Mouse (Mus musculus): ENCODE results near the gene Dennd4a. TPM values are rescaled to one million over a fixed set of nuclear protein-coding genes. Genes with fewer than 3 reads are reported as not detected.

The Dennd4a gene
- polyA plus RNA-seq, 1 experiment from 2014 or later: 5.2 TPM

GRCm38 (mm10) chr9:64788070-64788469 is 23.1 kb upstream of the Dennd4a start:
- WGBS: 94% methylated on average over 7 of the region's 7 CpGs

GRCm38 (mm10) chr9:64789341-64789761 is 21.8 kb upstream of the Dennd4a start:
- H3K27me3 ChIP-seq (ENCODE audit: insufficient read depth, low read length): no peaks in the 10 kb centered on the region
- 73% methylated on average over 13 of the region's 13 CpGs for WGBS
- no peaks in the 10 kb centered on the region for H3K9me3 ChIP-seq (ENCODE audit: low read length)
- no peak overlapping the region for H3K4me3 ChIP-seq (ENCODE audit: low read length)
- no peak overlapping the region for H3K9ac ChIP-seq (replicated peaks; ENCODE audit: low read length)
- H3K4me2 ChIP-seq (replicated peaks; ENCODE audit: low read depth, low read length): no peak overlapping the region
- ATAC-seq (ENCODE audit: low FRiP score, low TSS enrichment): no peak
- no peaks in the 10 kb centered on the region for H3K4me1 ChIP-seq (ENCODE audit: insufficient read depth, low read length)
- no peaks in the 10 kb centered on the region for H3K36me3 ChIP-seq (ENCODE audit: insufficient read depth, low read length)
- no peak overlapping the region for H3K27ac ChIP-seq (ENCODE audit: low read length)

More at GRCm38 (mm10) chr9:64788070-64788469, 23.1 kb upstream of the Dennd4a start:
- Histone ChIP-seq H3K36me3 (ENCODE audit: insufficient read depth, low read length) (no peaks in the 10 kb centered on the region), H3K27me3 (ENCODE audit: insufficient read depth, low read length) (no peaks in the 10 kb centered on the region), H3K27ac (ENCODE audit: low read length) (no peak overlapping the region), H3K4me1 (ENCODE audit: insufficient read depth, low read length) (no peaks in the 10 kb centered on the region), H3K9me3 (ENCODE audit: low read length) (no peaks in the 10 kb centered on the region), H3K9ac (replicated peaks; ENCODE audit: low read length) (no peak overlapping the region), H3K4me3 (ENCODE audit: low read length) (no peak overlapping the region), H3K4me2 (replicated peaks; ENCODE audit: low read depth, low read length) (no peak overlapping the region)
- ATAC-seq (ENCODE audit: low FRiP score, low TSS enrichment): no peak

GRCm38 (mm10) chr9:64789887-64790400 is 21.2 kb upstream of the Dennd4a start:
- Histone ChIP-seq H3K9me3 (ENCODE audit: low read length) (no peaks in the 10 kb centered on the region), H3K27me3 (ENCODE audit: insufficient read depth, low read length) (no peaks in the 10 kb centered on the region), H3K27ac (ENCODE audit: low read length) (no peak overlapping the region), H3K36me3 (ENCODE audit: insufficient read depth, low read length) (no peaks in the 10 kb centered on the region), H3K9ac (replicated peaks; ENCODE audit: low read length) (no peak overlapping the region), H3K4me1 (ENCODE audit: insufficient read depth, low read length) (no peaks in the 10 kb centered on the region), H3K4me2 (replicated peaks; ENCODE audit: low read depth, low read length) (no peak overlapping the region), H3K4me3 (ENCODE audit: low read length) (no peak overlapping the region)
- no peak for ATAC-seq (ENCODE audit: low FRiP score, low TSS enrichment)
- 75% methylated on average over 10 of the region's 10 CpGs for WGBS

GRCm38 (mm10) chr9:64790673-64791660 is 20.2 kb upstream of the Dennd4a start:
- Histone ChIP-seq H3K4me3 (ENCODE audit: low read length) (no peak overlapping the region), H3K27ac (ENCODE audit: low read length) (no peak overlapping the region), H3K36me3 (ENCODE audit: insufficient read depth, low read length) (no peaks in the 10 kb centered on the region), H3K4me1 (ENCODE audit: insufficient read depth, low read length) (no peaks in the 10 kb centered on the region), H3K9ac (replicated peaks; ENCODE audit: low read length) (no peak overlapping the region), H3K9me3 (ENCODE audit: low read length) (no peaks in the 10 kb centered on the region), H3K4me2 (replicated peaks; ENCODE audit: low read depth, low read length) (no peak overlapping the region), H3K27me3 (ENCODE audit: insufficient read depth, low read length) (no peaks in the 10 kb centered on the region)
- no peak for ATAC-seq (ENCODE audit: low FRiP score, low TSS enrichment)
- WGBS: 77% methylated on average over 7 of the region's 7 CpGs

GRCm38 (mm10) chr9:64791676-64792075 is 19.5 kb upstream of the Dennd4a start:
- ATAC-seq (ENCODE audit: low FRiP score, low TSS enrichment): no peak
- no peak overlapping the region for H3K27ac ChIP-seq (ENCODE audit: low read length)
- 46% methylated on average over 1 of the region's 1 CpGs for WGBS

GRCm38 (mm10) chr9:64792379-64793274 is 18.5 kb upstream of the Dennd4a start:
- no peak overlapping the region for H3K27ac ChIP-seq (ENCODE audit: low read length)
- no peak overlapping the region for H3K4me3 ChIP-seq (ENCODE audit: low read length)
- H3K36me3 ChIP-seq (ENCODE audit: insufficient read depth, low read length): no peaks in the 10 kb centered on the region
- no peaks in the 10 kb centered on the region for H3K27me3 ChIP-seq (ENCODE audit: insufficient read depth, low read length)
- no peak overlapping the region for H3K9ac ChIP-seq (replicated peaks; ENCODE audit: low read length)
- no peaks in the 10 kb centered on the region for H3K4me1 ChIP-seq (ENCODE audit: insufficient read depth, low read length)
- no peaks in the 10 kb centered on the region for H3K9me3 ChIP-seq (ENCODE audit: low read length)
- 82% methylated on average over 10 of the region's 10 CpGs for WGBS
- no peak for ATAC-seq (ENCODE audit: low FRiP score, low TSS enrichment)
- H3K4me2 ChIP-seq (replicated peaks; ENCODE audit: low read depth, low read length): no peak overlapping the region

More at GRCm38 (mm10) chr9:64791676-64792075, 19.5 kb upstream of the Dennd4a start:
- Histone ChIP-seq H3K9me3 (ENCODE audit: low read length) (no peaks in the 10 kb centered on the region), H3K4me2 (replicated peaks; ENCODE audit: low read depth, low read length) (no peak overlapping the region), H3K27me3 (ENCODE audit: insufficient read depth, low read length) (no peaks in the 10 kb centered on the region), H3K4me3 (ENCODE audit: low read length) (no peak overlapping the region), H3K9ac (replicated peaks; ENCODE audit: low read length) (no peak overlapping the region), H3K4me1 (ENCODE audit: insufficient read depth, low read length) (no peaks in the 10 kb centered on the region), H3K36me3 (ENCODE audit: insufficient read depth, low read length) (no peaks in the 10 kb centered on the region)

GRCm38 (mm10) chr9:64793275-64793590 is 17.9 kb upstream of the Dennd4a start:
- no peak for ATAC-seq (ENCODE audit: low FRiP score, low TSS enrichment)
- H3K9me3 ChIP-seq (ENCODE audit: low read length): no peaks in the 10 kb centered on the region
- no peaks in the 10 kb centered on the region for H3K36me3 ChIP-seq (ENCODE audit: insufficient read depth, low read length)
- no peak overlapping the region for H3K4me2 ChIP-seq (replicated peaks; ENCODE audit: low read depth, low read length)
- no peak overlapping the region for H3K4me3 ChIP-seq (ENCODE audit: low read length)
- no peaks in the 10 kb centered on the region for H3K4me1 ChIP-seq (ENCODE audit: insufficient read depth, low read length)
- no peaks in the 10 kb centered on the region for H3K27me3 ChIP-seq (ENCODE audit: insufficient read depth, low read length)
- no peak overlapping the region for H3K27ac ChIP-seq (ENCODE audit: low read length)
- no peak overlapping the region for H3K9ac ChIP-seq (replicated peaks; ENCODE audit: low read length)

- no peaks in the 10 kb centered on the region for H3K36me3 ChIP-seq (ENCODE audit: insufficient read depth, low read length)
- ATAC-seq (ENCODE audit: low FRiP score, low TSS enrichment): no peak
- H3K27ac ChIP-seq (ENCODE audit: low read length): no peak overlapping the region
- no peak overlapping the region for H3K4me3 ChIP-seq (ENCODE audit: low read length)
- no peak overlapping the region for H3K4me2 ChIP-seq (replicated peaks; ENCODE audit: low read depth, low read length)
- H3K4me1 ChIP-seq (ENCODE audit: insufficient read depth, low read length): no peaks in the 10 kb centered on the region
- WGBS: 65% methylated on average over 3 of the region's 3 CpGs
- H3K9ac ChIP-seq (replicated peaks; ENCODE audit: low read length): no peak overlapping the region
- H3K9me3 ChIP-seq (ENCODE audit: low read length): no peaks in the 10 kb centered on the region
- no peaks in the 10 kb centered on the region for H3K27me3 ChIP-seq (ENCODE audit: insufficient read depth, low read length)
These were observed 17.3 kb upstream of the Dennd4a start for GRCm38 (mm10) chr9:64793794-64794193.

GRCm38 (mm10) chr9:64794448-64795420 is 16.4 kb upstream of the Dennd4a start:
- H3K9ac ChIP-seq (replicated peaks; ENCODE audit: low read length): no peak overlapping the region
- H3K27ac ChIP-seq (ENCODE audit: low read length): no peak overlapping the region
- H3K27me3 ChIP-seq (ENCODE audit: insufficient read depth, low read length): no peaks in the 10 kb centered on the region
- H3K9me3 ChIP-seq (ENCODE audit: low read length): no peaks in the 10 kb centered on the region
- no peaks in the 10 kb centered on the region for H3K36me3 ChIP-seq (ENCODE audit: insufficient read depth, low read length)
- 61% methylated on average over 6 of the region's 6 CpGs for WGBS
- H3K4me3 ChIP-seq (ENCODE audit: low read length): no peak overlapping the region
- no peak overlapping the region for H3K4me2 ChIP-seq (replicated peaks; ENCODE audit: low read depth, low read length)
- H3K4me1 ChIP-seq (ENCODE audit: insufficient read depth, low read length): no peaks in the 10 kb centered on the region
- no peak for ATAC-seq (ENCODE audit: low FRiP score, low TSS enrichment)

All from kidney, embryonic 16.5 days (tissue).